Mouse (Mus musculus) forebrain, embryonic 14.5 days (tissue): ENCODE measurements around the gene Rpl32. TPM values are rescaled to one million over a fixed set of nuclear protein-coding genes. Genes with fewer than 3 reads are reported as not detected.

Experiments used
- ATAC-seq: fragments of 200-750 bp; cut with Nextera tagmentation; 2 replicates; pipeline ENCODE4 v1.8.0; 2017; ENCODE audit warnings: mild to moderate bottlenecking, moderate library complexity
- DNase-seq: peaks from one replicate; pipeline ENCODE4 v3.0.0-alpha.2; 2015; ENCODE audit warnings: low spot score
- H3K27ac ChIP-seq: fragments of 300-500 bp; sonication (generic); 2 replicates; pipeline ENCODE4 v1.5.1; 2014; ENCODE audit warnings: low read depth, mild to moderate bottlenecking, control low read depth, low read length, moderate library complexity
- H3K27me3 ChIP-seq: fragments of 300-500 bp; sonication (generic); replicated peaks from 2 replicates; pipeline ENCODE4 v1.6.1; 2014; ENCODE audit warnings: low read length, control low read depth, mixed read lengths; ENCODE audit not compliant: control insufficient read depth, insufficient read depth
- H3K36me3 ChIP-seq: fragments of 300-500 bp; sonication (generic); 2 replicates; pipeline ENCODE4 v1.6.1; 2014; ENCODE audit warnings: low read length, control low read depth; ENCODE audit not compliant: control insufficient read depth, insufficient read depth
- H3K4me1 ChIP-seq: fragments of 300-500 bp; sonication (generic); 2 replicates; pipeline ENCODE4 v1.6.1; 2014; ENCODE audit warnings: antibody characterized with exemption, low read length, control low read depth; ENCODE audit not compliant: control insufficient read depth, insufficient read depth
- H3K4me2 ChIP-seq: fragments of 300-500 bp; sonication (generic); 2 replicates; pipeline ENCODE4 v1.6.1; 2014; ENCODE audit warnings: mild to moderate bottlenecking, control low read depth, low read length
- H3K4me3 ChIP-seq: fragments of 300-500 bp; sonication (generic); 2 replicates; pipeline ENCODE4 v1.5.1; 2014; ENCODE audit warnings: low read depth, low read length, control low read depth
- H3K9ac ChIP-seq: fragments of 300-500 bp; sonication (generic); 2 replicates; pipeline ENCODE4 v1.6.1; 2014; ENCODE audit warnings: mild to moderate bottlenecking, low read length, control low read depth, moderate library complexity
- H3K9me3 ChIP-seq: fragments of 300-500 bp; sonication (generic); replicated peaks from 2 replicates; pipeline ENCODE4 v1.6.1; 2016; ENCODE audit warnings: low read length, control low read depth, mixed read lengths; ENCODE audit not compliant: control insufficient read depth
- WGBS: fragments of 180-500 bp; shearing (Covaris S2); extraction: QIAGEN DNeasy Blood & Tissue Kit; methylation state at CpG from one replicate; pipeline ENCODE4 v1.1.7; 2014; 5-methylcytosine and 5-hydroxymethylcytosine counted together
- polyA plus RNA-seq: library from polyadenylated mRNA; unstranded; fragments of >200 nt; fragmentation: Nextera tagmentation; extraction: Ambion mirVana; gene quantifications from 2 replicates; pipeline ENCODE4 v1.2.1, GENCODE M21; 2014

Gene Rpl32
- 1,359 and 1,743 TPM in 2 replicates for polyA plus RNA-seq

DNA sequence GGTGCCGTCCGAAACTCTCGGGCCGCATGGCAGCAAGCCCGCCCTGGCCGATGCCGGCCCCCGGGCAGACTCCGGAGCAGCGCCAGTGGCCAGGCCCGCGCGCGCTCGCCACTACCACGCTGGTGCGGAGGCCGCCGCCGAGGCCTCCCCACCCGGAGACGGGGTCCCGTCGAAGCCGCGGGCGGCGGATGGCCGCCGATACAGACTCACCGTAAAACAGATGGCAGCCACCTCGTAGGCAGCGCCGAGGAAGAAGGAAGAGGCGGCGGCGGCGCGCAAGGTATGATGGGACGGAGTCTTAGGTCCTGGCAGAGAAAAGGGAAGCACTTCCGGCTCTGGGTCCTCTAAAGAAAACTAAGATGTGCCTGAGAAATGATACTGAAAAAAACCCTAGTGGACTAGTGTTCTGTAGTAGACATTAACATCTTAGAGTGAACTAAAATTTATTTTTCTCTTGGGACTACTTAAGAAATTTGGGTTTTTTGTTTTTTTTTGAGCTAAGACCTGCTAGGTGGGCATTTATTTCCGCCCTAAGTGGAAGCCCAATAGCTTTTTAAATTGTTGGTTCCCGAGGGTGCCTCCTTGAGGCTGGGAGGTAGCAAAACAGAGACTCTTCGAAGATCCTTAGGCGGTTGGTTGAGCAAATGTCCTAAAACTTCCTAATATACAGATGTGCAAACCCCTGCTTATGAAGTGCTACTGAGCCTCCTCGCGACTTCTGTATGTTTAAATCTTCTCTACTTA, at the start of gene Rpl32:
Gene Rpl32 (minus strand): TSS at position 260 of the 744 bp plus-strand sequence.
- Histone ChIP-seq H3K27me3 (no peaks in the 10 kb centered on the region), H3K4me1 (peaks cover 12% of the 10 kb centered on the region), H3K36me3 (peaks cover 39% of the 10 kb centered on the region), H3K9me3 (no peaks in the 10 kb centered on the region), H3K9ac (peak within 1 kb of the TSS; percentile 99), H3K4me2 (peak within 1 kb of the TSS; percentile 84), H3K4me3 (peak within 1 kb of the TSS; percentile 93), H3K27ac (peak within 1 kb of the TSS; percentile 97)
- DNase-seq (peak; percentile 95), ATAC-seq (peak; percentile 91)
- 1% methylated on average over 47 of the region's 47 CpGs for WGBS

DNA sequence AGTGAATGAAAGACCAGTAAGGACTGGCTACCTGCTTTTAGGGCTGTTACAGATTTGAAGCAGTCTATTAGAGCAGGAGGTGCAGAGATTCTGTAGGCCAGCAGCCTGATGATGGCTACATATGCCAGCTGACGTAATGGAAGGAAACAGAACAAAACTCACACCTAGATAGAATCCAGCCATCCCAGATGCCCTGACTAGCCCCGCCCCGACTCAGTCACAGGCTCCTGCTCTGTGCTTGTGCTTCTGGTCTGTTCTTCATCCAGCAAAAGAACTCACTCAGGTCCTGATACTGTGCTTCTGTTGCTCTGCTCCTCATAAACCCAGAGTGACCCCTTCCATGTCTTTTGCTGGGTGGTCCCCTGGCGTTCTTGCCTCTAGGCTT, 47.8 kb upstream of the Rpl32 start:
- no peak overlapping the region for H3K4me3 ChIP-seq
- H3K27me3 ChIP-seq = no peaks in the 10 kb centered on the region
- peaks cover 6% of the 10 kb centered on the region for H3K4me1 ChIP-seq
- ATAC-seq (no peak), DNase-seq (no peak)
- 80% methylated on average over 4 of the region's 4 CpGs for WGBS
- no peak overlapping the region for H3K9ac ChIP-seq
- H3K27ac ChIP-seq = no peak overlapping the region
- H3K9me3 ChIP-seq = no peaks in the 10 kb centered on the region
- H3K36me3 ChIP-seq = no peaks in the 10 kb centered on the region
- no peak overlapping the region for H3K4me2 ChIP-seq

DNA sequence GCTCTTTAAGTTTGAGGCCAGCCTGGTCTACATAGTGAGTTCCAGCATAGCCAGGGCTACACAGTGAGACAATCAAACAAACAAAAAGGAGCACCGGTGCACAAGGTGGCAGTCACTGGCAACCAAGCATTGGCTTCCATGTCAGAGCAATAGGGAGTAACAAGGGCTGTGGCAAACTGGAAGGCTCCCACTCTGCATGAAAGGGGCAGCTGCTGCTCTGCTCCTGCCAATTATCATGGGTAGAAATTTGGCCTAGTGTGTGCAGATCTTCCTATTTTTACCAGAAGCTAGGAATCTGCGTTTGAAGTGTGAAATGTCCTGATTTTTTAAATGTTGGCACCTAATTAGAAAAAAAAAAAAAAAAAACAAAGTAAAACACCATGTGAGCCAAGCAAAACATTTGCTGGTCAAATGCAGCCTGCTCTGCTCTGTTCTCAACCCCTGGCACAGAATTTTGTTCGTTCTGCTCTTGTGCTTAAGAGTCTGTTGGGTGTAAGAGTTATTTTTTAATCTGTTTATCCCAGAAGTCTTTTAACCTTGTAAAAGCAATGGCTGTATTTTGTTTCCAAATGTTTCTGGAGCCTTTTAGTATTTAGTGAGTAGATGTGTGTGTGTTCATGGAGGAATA, 47.3 kb upstream of the Rpl32 start:
- Histone ChIP-seq H3K9me3 (no peaks in the 10 kb centered on the region), H3K27ac (no peak overlapping the region), H3K4me2 (no peak overlapping the region), H3K27me3 (no peaks in the 10 kb centered on the region), H3K9ac (no peak overlapping the region), H3K4me1 (peaks cover 6% of the 10 kb centered on the region), H3K4me3 (no peak overlapping the region), H3K36me3 (no peaks in the 10 kb centered on the region)
- WGBS = 72% methylated on average over 3 of the region's 3 CpGs
- ATAC-seq (no peak), DNase-seq (no peak)

DNA sequence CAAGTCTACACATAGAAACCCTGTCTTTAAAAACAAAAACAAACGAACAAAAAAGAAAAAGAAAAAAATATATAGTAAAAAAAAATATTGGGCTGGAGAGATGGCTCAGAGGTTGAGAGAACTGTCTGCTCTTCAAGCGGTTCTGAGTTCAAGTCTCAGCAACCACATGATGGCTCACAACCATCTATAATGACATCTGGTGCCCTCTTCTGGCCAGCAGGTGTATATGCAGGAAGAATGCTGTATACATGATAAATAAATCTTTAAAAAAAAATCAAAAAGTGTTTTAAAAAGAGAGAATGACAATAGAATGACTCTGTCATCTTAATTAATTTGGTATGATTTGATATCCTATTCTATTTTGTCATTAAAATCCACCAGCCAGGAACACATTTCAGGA, 45.9 kb upstream of the Rpl32 start:
- Histone ChIP-seq H3K9me3 (no peaks in the 10 kb centered on the region), H3K27ac (no peak overlapping the region), H3K36me3 (peaks cover 8% of the 10 kb centered on the region; the same call in 1 of the 2 replicates), H3K4me1 (peaks cover 6% of the 10 kb centered on the region), H3K9ac (no peak overlapping the region), H3K27me3 (no peaks in the 10 kb centered on the region), H3K4me2 (no peak overlapping the region), H3K4me3 (no peak overlapping the region)
- ATAC-seq (no peak), DNase-seq (peak; percentile 6)
- 75% methylated on average over 2 of the region's 2 CpGs for WGBS

DNA sequence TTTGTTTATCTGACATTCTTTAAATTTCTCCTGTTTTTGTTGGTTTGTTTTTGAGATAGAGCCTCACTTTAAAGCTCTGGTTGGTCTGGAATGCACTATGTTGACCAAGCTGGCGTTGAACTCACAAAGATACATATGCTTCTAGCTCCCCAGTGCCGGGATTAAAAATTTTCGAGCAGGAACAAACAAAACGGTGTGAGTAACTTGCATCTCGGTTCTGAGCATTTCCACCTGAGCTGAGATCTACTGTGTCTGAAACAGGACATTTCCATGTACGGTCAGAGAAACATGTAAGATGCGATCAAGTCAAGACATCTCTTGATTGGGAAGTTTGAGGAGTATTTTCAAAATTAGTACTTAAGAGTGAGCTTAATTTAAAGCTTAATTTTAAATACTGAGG, 45.4 kb upstream of the Rpl32 start:
- Histone ChIP-seq H3K4me3 (peak overlapping the region; percentile 42), H3K9ac (peak overlapping the region; percentile 49), H3K27ac (peak overlapping the region; percentile 77), H3K36me3 (peaks cover 12% of the 10 kb centered on the region), H3K27me3 (no peaks in the 10 kb centered on the region), H3K4me1 (peaks cover 6% of the 10 kb centered on the region), H3K9me3 (no peaks in the 10 kb centered on the region), H3K4me2 (peak overlapping the region; percentile 53)
- ATAC-seq = no peak
- WGBS = 40% methylated on average over 7 of the region's 7 CpGs
- no peak for DNase-seq

DNA sequence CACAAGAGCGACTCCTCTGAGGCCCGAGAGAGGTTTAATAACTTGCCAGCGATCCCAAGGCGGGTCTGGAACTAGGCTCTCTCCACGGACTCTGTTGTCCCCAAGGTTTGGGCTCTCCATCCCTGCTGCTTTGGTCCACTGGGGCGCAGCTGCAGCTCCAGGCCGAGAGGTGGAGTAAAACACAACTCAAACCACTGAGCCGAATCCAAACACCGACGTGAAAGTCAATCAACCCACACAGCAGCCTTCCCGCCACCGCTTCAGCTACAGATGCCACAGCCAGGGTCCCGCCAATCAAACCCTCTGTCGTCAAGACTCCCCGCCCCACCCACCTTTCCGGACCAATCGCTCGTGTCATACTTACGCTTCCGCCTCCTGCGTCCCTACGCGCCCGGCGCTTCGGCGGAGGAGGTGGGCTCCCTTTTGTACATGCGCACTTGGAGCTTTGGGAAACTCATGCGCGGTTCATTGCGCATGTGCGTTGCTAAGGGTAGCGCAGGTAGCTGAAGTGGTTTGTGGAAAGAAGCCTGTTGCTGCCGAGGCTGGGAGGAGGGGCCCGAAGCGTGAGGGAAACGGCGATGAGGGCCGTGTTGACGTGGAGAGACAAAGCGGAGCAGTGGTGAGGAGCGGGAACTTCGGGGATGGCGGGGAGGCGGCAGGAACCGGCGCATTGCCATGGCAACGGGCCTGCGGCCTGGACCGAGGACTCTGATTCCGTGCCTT, 44.7 kb upstream of the Rpl32 start, which contains the start of the genes Mbd4 and Ift122:
Gene Mbd4 (minus strand): TSS at position 281 of the 723 bp plus-strand sequence.
Gene Ift122 (plus strand): TSS at position 380 of the 723 bp plus-strand sequence.
- peak within 1 kb of the TSS; percentile 53 for H3K4me2 ChIP-seq
- peak within 1 kb of the TSS; percentile 42 for H3K4me3 ChIP-seq
- peaks cover 6% of the 10 kb centered on the region for H3K4me1 ChIP-seq
- H3K27me3 ChIP-seq = no peaks in the 10 kb centered on the region
- ATAC-seq (peak; percentile 99), DNase-seq (peak; percentile 100)
- peak within 1 kb of the TSS; percentile 77 for H3K27ac ChIP-seq
- WGBS = under 1% methylated on average over 51 of the region's 51 CpGs
- no peaks in the 10 kb centered on the region for H3K9me3 ChIP-seq
- H3K9ac ChIP-seq = peak within 1 kb of the TSS; percentile 49
- peaks cover 19% of the 10 kb centered on the region for H3K36me3 ChIP-seq

DNA sequence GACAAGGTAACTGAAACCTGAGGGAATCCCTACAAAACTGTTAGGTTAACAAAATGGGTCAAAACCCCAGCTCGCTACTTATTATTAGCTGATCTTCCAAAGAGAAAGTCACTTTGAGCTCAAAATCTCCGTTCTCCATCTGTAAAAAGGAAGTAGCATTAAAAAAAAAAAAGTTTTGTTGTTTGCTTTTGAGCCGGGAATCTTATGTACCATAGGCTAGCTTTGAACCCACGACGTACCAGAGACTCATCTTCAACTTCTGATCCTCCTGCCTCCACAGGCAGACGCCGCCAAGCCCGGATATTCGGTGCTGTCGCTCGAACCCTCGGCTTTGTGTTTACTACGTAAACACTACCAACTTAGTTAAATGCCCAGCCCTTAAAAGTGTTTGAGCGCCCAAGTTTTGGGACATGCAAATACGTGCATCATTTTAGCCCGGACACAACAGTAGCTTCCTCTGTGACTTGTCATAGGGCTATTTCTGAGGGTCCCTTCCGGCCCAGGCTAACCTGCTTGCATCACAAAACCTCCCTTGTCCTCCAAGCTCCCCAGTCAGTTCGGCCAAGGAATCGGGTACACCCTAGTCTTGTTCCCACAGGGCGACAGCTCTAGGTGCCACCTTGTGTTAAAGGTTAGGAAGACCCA, 44.0 kb upstream of the Rpl32 start:
- WGBS = 4% methylated on average over 20 of the region's 20 CpGs

DNA sequence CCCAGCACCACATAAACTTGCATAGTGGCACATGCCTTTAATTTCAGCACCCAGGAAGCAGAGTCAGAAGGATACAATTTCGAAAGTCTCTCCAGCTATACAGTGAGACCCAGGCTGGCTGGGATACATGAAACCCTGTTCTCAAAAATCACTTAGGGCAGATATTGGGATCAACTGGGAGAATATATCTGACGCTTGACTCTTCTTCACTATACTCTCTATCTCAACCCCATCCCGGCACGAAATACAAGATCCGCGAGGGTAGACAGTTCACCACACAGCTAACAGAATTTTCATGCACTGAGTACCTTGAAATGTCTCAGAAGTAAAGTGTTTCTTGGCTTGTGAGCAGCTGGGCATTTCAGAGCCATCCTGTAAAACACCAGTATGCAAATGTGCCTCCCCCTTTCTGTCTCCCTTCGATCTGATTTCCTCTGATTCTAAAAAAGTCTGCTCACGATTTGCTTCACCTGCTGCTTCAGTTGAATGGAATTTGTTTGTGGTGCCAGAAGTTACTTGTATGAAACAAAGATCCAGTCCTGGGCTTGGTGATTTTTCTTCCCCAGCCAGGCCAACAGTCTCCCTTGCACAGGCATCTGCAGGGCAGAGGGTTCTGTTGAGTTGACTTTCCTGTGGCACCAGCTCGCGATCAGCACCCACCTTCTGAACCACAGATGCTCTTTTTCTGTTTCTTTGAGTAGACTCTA, 40.2 kb upstream of the Rpl32 start:
- Histone ChIP-seq H3K9ac (peak overlapping the region; percentile 29; the same call in 1 of the 2 replicates), H3K36me3 (peaks cover 38% of the 10 kb centered on the region), H3K4me2 (no peak overlapping the region), H3K4me1 (peaks cover 6% of the 10 kb centered on the region), H3K9me3 (no peaks in the 10 kb centered on the region), H3K27ac (no peak overlapping the region), H3K4me3 (no peak overlapping the region), H3K27me3 (no peaks in the 10 kb centered on the region)
- ATAC-seq = no peak
- 92% methylated on average over 10 of the region's 10 CpGs for WGBS
- DNase-seq = no peak

More for the DNA sequence above, 44.0 kb upstream of the Rpl32 start:
- H3K27me3 ChIP-seq = no peaks in the 10 kb centered on the region
- peak overlapping the region; percentile 53 for H3K4me2 ChIP-seq
- peak overlapping the region; percentile 42 for H3K4me3 ChIP-seq
- no peak for DNase-seq
- no peak; the same call in 1 of the 2 replicates for ATAC-seq
- peaks cover 23% of the 10 kb centered on the region for H3K36me3 ChIP-seq
- no peaks in the 10 kb centered on the region for H3K9me3 ChIP-seq
- H3K9ac ChIP-seq = peak overlapping the region; percentile 46
- H3K4me1 ChIP-seq = peaks cover 6% of the 10 kb centered on the region
- H3K27ac ChIP-seq = peak overlapping the region; percentile 70
